Mouse (Mus musculus) forebrain, embryonic 13.5 days (tissue): ENCODE results near the gene Zbtb25. TPM values are rescaled to one million over a fixed set of nuclear protein-coding genes. Genes with fewer than 3 reads are reported as not detected.

Source experiments
- ATAC-seq: fragments of 200-750 bp; cut with Nextera tagmentation; 2 replicates; pipeline ENCODE4 v1.8.0; 2017
- H3K27ac ChIP-seq: fragments of 300-500 bp; sonication (generic); 2 replicates; pipeline ENCODE4 v1.5.1; 2015; ENCODE audit warnings: inconsistent platforms, mild to moderate bottlenecking, moderate library complexity
- H3K27me3 ChIP-seq: fragments of 300-500 bp; sonication (generic); 2 replicates; pipeline ENCODE4 v1.6.1; 2015; ENCODE audit warnings: mild to moderate bottlenecking, inconsistent platforms
- H3K36me3 ChIP-seq: fragments of 300-500 bp; sonication (generic); 2 replicates; pipeline ENCODE4 v1.6.1; 2015; ENCODE audit warnings: mild to moderate bottlenecking, inconsistent platforms; ENCODE audit not compliant: poor library complexity, severe bottlenecking
- H3K4me1 ChIP-seq: fragments of 300-500 bp; sonication (generic); 2 replicates; pipeline ENCODE4 v1.6.1; 2015; ENCODE audit warnings: inconsistent platforms
- H3K4me2 ChIP-seq: fragments of 300-500 bp; sonication (generic); 2 replicates; pipeline ENCODE4 v1.6.1; 2015; ENCODE audit warnings: inconsistent platforms, mild to moderate bottlenecking, moderate library complexity
- H3K4me3 ChIP-seq: fragments of 300-500 bp; sonication (generic); 2 replicates; pipeline ENCODE4 v1.5.1; 2015; ENCODE audit warnings: mild to moderate bottlenecking, inconsistent platforms
- H3K9ac ChIP-seq: fragments of 300-500 bp; sonication (generic); 2 replicates; pipeline ENCODE4 v1.6.1; 2015; ENCODE audit warnings: mild to moderate bottlenecking, inconsistent platforms
- H3K9me3 ChIP-seq: fragments of 300-500 bp; sonication (generic); replicated peaks from 2 replicates; pipeline ENCODE4 v1.6.1; 2016; ENCODE audit warnings: inconsistent platforms
- WGBS: fragments of 180-500 bp; shearing (Covaris S2); methylation state at CpG from one replicate; pipeline ENCODE4 v1.1.7; 2015; 5-methylcytosine and 5-hydroxymethylcytosine counted together
- polyA plus RNA-seq: library from polyadenylated mRNA; unstranded; fragments of >200 nt; fragmentation: Nextera tagmentation; extraction: Ambion mirVana; gene quantifications from 2 replicates; pipeline ENCODE4 v1.2.1, GENCODE M21; 2015

The Zbtb25 gene
- polyA plus RNA-seq, 1 experiment from 2014 or later = 18.4 TPM

DNA sequence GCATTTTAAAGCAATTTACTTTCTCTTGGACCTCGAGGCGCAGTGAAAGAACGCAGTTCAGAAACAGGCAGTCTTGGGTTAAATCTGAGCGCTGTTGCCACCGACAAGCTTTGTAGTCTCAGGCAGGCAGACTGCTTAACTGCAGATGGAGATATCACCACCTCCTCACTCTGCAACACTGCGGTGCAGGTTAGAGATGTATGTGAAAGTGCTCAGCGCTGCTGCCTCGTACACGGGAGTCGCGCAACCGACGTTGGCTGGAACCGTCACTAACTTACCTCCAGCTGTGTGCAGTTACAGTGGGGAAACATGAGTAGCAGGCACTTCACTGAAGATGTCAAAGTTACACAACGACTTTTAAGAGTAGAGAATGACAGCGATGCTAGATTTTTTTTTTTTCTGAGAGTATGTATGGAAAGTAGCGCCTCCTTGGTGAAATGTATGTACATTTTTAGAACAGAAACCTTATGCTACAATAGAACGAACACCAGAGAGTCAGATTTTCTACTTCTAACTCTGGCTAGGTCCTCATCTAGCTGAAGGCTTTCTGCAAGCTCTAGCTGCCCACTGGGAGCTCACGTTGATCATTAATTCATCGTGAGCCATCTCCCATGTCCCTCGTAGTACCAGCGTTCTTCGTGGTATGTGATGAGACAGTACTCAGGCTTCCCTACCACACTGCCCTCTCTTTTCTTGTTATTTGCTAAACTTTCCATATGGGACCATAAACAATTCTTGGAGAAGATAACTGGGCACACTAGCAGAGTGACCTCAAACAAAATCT lies 42.8 kb downstream of the Zbtb25 start:
- no peak overlapping the region for H3K4me2 ChIP-seq
- H3K4me3 ChIP-seq = no peak overlapping the region
- peaks cover 3% of the 10 kb centered on the region; the same call in 1 of the 2 replicates for H3K27me3 ChIP-seq
- WGBS = 90% methylated on average over 23 of the region's 23 CpGs
- H3K9me3 ChIP-seq = no peaks in the 10 kb centered on the region
- no peak overlapping the region for H3K27ac ChIP-seq
- peaks cover 17% of the 10 kb centered on the region for H3K36me3 ChIP-seq
- ATAC-seq = no peak
- H3K9ac ChIP-seq = no peak overlapping the region
- H3K4me1 ChIP-seq = peaks cover 12% of the 10 kb centered on the region; the same call in 1 of the 2 replicates

DNA sequence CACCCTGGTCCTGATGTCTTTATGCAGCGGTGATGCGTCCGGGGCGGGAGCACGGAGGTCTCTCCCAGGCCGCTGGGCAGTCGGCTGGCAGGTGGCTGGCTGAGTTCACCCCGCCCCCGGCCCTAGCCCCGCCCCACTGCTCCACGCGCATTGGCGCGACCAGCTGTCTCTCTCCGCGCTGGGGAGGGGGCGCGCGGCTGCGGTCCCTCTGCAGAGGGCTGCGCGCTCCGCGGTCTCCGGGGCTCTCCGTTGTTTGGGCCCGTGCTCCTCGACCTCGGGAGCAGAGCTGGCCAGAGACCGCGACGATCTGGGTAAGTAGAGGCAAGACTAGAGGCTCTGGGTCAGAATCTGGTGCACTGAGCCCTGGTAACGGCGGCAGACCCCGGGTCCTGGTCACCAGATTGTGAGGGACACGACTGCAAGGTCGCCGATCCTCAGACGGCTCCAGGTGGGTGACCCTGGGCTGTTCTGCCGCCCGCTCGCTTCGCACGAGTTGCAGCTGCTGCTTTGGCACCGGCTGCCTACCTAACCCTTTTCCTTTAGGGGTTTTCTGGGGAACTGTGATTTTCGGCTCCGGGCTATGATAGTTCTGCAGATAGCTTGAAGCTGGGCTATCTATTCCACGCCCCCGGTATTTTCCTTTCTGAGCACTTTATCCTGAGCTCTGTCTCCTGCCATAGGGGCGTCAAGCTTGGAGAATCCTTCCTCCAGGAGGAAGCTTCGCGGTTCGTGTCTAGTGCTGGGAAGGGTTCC lies 44.5 kb downstream of the Zbtb25 start, which contains the start of gene Akap5:
TSS of gene Akap5 (plus strand) at position 213 of the 753 bp plus-strand sequence.
- Histone ChIP-seq H3K4me3 (peak within 1 kb of the TSS; percentile 67), H3K27ac (peak within 1 kb of the TSS; percentile 25; the same call in 1 of the 2 replicates), H3K4me2 (peak within 1 kb of the TSS; percentile 87), H3K36me3 (peaks cover 26% of the 10 kb centered on the region), H3K27me3 (peaks cover 3% of the 10 kb centered on the region; the same call in 1 of the 2 replicates), H3K9me3 (no peaks in the 10 kb centered on the region), H3K4me1 (peaks cover 12% of the 10 kb centered on the region; the same call in 1 of the 2 replicates), H3K9ac (peak within 1 kb of the TSS; percentile 81)
- 1% methylated on average over 53 of the region's 53 CpGs for WGBS
- ATAC-seq = peak; percentile 99

DNA sequence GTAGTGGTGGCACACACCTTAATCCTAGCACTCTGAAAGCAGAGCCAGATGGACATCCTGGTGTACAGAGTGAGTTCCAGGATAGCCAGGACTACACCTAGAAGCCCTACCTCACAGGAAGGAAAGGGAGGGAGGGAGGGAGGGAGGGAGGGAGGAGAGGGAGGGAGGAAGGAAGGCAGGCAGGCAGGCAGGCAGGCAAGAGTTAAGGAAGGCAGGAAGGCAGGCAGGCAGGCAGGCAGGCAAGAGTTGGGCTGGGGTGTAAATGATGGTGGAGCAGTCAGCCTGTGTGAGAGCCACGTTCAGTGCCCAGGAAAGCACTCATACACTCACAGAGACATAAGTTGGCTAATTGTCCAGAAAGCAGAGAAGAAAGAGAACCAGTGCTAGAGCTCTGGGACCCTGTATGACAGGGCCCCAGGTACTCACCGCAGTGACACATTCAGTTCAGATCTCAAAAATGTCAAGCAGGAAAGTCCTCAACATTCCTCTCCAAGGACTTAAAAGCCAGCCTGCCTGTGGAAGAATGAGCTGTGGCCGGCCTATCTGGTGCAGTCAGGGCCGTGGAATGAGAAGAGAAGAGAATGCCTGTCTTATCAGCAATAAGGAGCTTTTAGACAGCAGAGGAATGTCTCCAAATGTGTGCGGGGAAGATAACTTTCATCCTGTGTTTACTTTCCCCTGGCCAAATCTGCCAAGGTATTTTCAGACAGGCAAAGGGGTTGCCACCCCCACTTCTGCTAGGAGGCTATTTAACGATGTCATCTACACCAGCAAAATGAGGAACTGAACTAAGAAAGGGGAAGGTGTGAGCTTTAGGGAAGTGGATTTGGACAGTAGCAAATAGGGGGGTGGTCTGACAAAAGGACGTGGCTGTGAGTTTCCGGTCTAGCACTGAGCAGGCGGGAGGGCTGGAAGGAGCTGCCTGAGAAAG lies 50.9 kb downstream of the Zbtb25 start:
- Histone ChIP-seq H3K9ac (no peak overlapping the region), H3K27ac (no peak overlapping the region), H3K4me2 (no peak overlapping the region), H3K36me3 (peaks cover 52% of the 10 kb centered on the region), H3K4me3 (no peak overlapping the region), H3K27me3 (no peaks in the 10 kb centered on the region), H3K4me1 (no peaks in the 10 kb centered on the region), H3K9me3 (no peaks in the 10 kb centered on the region)
- 76% methylated on average over 9 of the region's 9 CpGs for WGBS
- no peak for ATAC-seq

DNA sequence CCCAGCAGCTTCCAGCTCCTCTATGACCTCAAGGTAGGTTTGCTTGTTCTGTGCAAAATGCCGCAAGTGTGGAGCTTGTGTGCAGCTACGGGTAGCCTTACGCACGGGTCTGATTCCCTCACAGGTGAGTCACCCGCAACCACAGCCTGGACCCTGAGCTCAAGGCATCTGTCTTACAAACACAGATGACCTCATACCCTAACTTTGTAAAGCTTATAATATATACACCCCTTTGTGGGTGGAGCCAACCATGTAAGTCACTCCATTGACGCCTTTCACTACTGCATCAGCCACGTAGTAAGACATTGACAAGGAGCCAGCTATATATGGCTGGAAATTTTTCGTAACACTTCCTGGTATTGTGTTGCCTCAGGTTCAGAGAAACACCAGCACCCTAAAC lies 57.5 kb downstream of the Zbtb25 start:
- H3K27me3 ChIP-seq = no peaks in the 10 kb centered on the region
- WGBS = 93% methylated on average over 8 of the region's 8 CpGs
- no peak overlapping the region for H3K9ac ChIP-seq
- no peak overlapping the region for H3K4me2 ChIP-seq
- peaks cover 53% of the 10 kb centered on the region for H3K36me3 ChIP-seq
- H3K9me3 ChIP-seq = no peaks in the 10 kb centered on the region
- H3K27ac ChIP-seq = no peak overlapping the region
- no peak overlapping the region for H3K4me3 ChIP-seq
- ATAC-seq = no peak
- H3K4me1 ChIP-seq = peaks cover 4% of the 10 kb centered on the region

DNA sequence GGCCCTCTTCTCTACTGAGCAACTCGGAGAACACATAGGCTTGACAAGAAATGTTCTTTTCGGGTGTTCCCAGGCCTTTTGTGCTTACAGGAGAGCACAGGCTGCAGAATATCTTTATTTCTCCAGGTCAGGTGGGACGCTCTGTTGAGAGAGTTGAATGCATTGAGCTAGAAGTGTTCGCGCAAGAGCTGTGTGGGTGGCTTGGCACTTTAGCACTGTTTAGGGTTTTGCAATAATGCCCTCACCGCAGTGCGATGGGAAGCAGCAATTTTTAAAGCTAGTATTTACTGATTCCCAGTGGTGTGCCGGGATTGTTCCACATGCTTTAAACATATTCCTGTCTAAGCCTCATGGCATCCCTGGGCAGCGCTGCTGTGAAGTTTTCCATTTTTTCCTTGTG lies 58.2 kb downstream of the Zbtb25 start:
- 96% methylated on average over 9 of the region's 9 CpGs for WGBS
- no peaks in the 10 kb centered on the region for H3K27me3 ChIP-seq
- peaks cover 57% of the 10 kb centered on the region for H3K36me3 ChIP-seq
- H3K9me3 ChIP-seq = no peaks in the 10 kb centered on the region
- no peak overlapping the region for H3K4me3 ChIP-seq
- no peak overlapping the region for H3K27ac ChIP-seq
- no peak for ATAC-seq
- H3K4me2 ChIP-seq = no peak overlapping the region
- peaks cover 10% of the 10 kb centered on the region for H3K4me1 ChIP-seq
- H3K9ac ChIP-seq = no peak overlapping the region

DNA sequence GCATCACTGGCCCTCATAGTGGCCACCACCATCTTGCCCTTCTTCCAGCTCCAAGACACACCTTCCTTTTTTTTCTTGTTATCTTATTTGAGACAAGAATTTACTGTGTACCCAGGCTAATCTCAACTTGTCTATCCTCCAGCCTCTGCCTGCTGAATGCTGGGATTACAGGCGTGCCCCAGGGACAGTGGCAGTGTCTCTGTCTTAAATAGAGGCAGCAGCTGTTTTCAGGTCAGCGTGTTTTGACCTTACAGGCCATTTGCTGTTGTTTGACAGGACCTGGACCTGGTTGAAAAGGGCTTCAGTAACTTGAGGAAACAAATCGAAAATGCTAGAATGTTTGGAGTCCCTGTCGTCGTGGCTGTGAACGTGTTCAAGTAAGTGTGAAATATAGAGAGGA lies 58.8 kb downstream of the Zbtb25 start:
- Histone ChIP-seq H3K27ac (no peak overlapping the region), H3K4me3 (no peak overlapping the region), H3K36me3 (peaks cover 52% of the 10 kb centered on the region), H3K4me2 (no peak overlapping the region), H3K9me3 (no peaks in the 10 kb centered on the region), H3K27me3 (no peaks in the 10 kb centered on the region), H3K4me1 (peaks cover 10% of the 10 kb centered on the region), H3K9ac (no peak overlapping the region)
- no peak for ATAC-seq
- 85% methylated on average over 6 of the region's 6 CpGs for WGBS

- Histone ChIP-seq H3K27me3 (no peaks in the 10 kb centered on the region), H3K27ac (no peak overlapping the region), H3K9ac (no peak overlapping the region), H3K9me3 (no peaks in the 10 kb centered on the region), H3K4me3 (no peak overlapping the region), H3K4me2 (no peak overlapping the region), H3K36me3 (peaks cover 48% of the 10 kb centered on the region), H3K4me1 (peaks cover 10% of the 10 kb centered on the region)
- WGBS = 93% methylated on average over 6 of the region's 6 CpGs
- no peak for ATAC-seq
Measured at GRCm38 (mm10) chr12:76310007-76310406, 59.4 kb downstream of the Zbtb25 start.

GRCm38 (mm10) chr12:76308436-76308835 lies 61.0 kb downstream of the Zbtb25 start:
- peaks cover 13% of the 10 kb centered on the region for H3K4me1 ChIP-seq
- H3K9me3 ChIP-seq = no peaks in the 10 kb centered on the region
- no peaks in the 10 kb centered on the region for H3K27me3 ChIP-seq
- no peak overlapping the region for H3K4me3 ChIP-seq
- H3K4me2 ChIP-seq = no peak overlapping the region
- H3K9ac ChIP-seq = no peak overlapping the region
- WGBS = 89% methylated on average over 5 of the region's 5 CpGs
- peaks cover 45% of the 10 kb centered on the region for H3K36me3 ChIP-seq
- no peak overlapping the region for H3K27ac ChIP-seq
- ATAC-seq = no peak

- 71% methylated on average over 9 of the region's 9 CpGs for WGBS
- H3K9ac ChIP-seq = no peak overlapping the region
- no peaks in the 10 kb centered on the region for H3K9me3 ChIP-seq
- no peaks in the 10 kb centered on the region for H3K27me3 ChIP-seq
- peaks cover 13% of the 10 kb centered on the region for H3K4me1 ChIP-seq
- no peak overlapping the region for H3K4me2 ChIP-seq
- H3K4me3 ChIP-seq = no peak overlapping the region
- no peak overlapping the region for H3K27ac ChIP-seq
- no peak for ATAC-seq
- peaks cover 43% of the 10 kb centered on the region for H3K36me3 ChIP-seq
Measured at GRCm38 (mm10) chr12:76307964-76308363, 61.4 kb downstream of the Zbtb25 start.

- Histone ChIP-seq H3K9me3 (no peaks in the 10 kb centered on the region), H3K36me3 (peaks cover 38% of the 10 kb centered on the region), H3K4me3 (no peak overlapping the region), H3K27me3 (no peaks in the 10 kb centered on the region), H3K27ac (no peak overlapping the region; the same call in 1 of the 2 replicates), H3K9ac (no peak overlapping the region), H3K4me1 (peaks cover 13% of the 10 kb centered on the region), H3K4me2 (no peak overlapping the region)
- no peak for ATAC-seq
- 63% methylated on average over 9 of the region's 9 CpGs for WGBS
Measured at GRCm38 (mm10) chr12:76306852-76307561, 62.4 kb downstream of the Zbtb25 start.

- Histone ChIP-seq H3K27ac (no peak overlapping the region), H3K27me3 (no peaks in the 10 kb centered on the region), H3K36me3 (peaks cover 41% of the 10 kb centered on the region), H3K4me1 (peaks cover 13% of the 10 kb centered on the region), H3K4me2 (no peak overlapping the region), H3K9ac (no peak overlapping the region), H3K9me3 (no peaks in the 10 kb centered on the region), H3K4me3 (no peak overlapping the region)
- no peak for ATAC-seq
- WGBS = 93% methylated on average over 8 of the region's 8 CpGs
Measured at GRCm38 (mm10) chr12:76305107-76305506, 64.3 kb downstream of the Zbtb25 start.
